20 mouse cellular contexts compared by ENCODE assay signal in genomic region chr2:119583439-119583838, GRCm38 (mm10).
"Had no signal": no experiment of that assay in that cellular context is flagged by ENCODE, and none has a peak within 500 bp of the region (broad histone marks: within the 10 kb centered on the region; RNA-seq: fewer than 3 reads in every experiment).

No protein-coding gene starts in this region.

- H3K4me2 ChIP-seq: lung, embryonic 14.5 days; midbrain, embryonic 11.5 days; neural tube, embryonic 12.5 days; neural tube, embryonic 15.5 days; stomach, embryonic 15.5 days had no signal

- DNase-seq: kidney, adult 18-20 months; kidney, adult 9 months; kidney, postnatal 14 days; layer of hippocampus, adult 9-11 months; lung, embryonic 14.5 days; midbrain, embryonic 14.5 days; retina, postnatal 1 day; right cerebral cortex, postnatal 25 days; spleen, adult 18-20 months; thymus, postnatal 36 days had no signal

- H3K27me3 ChIP-seq: megakaryocyte, embryonic 14.5 days; neural tube, embryonic 12.5 days; neural tube, embryonic 15.5 days; stomach, embryonic 15.5 days had no signal

- ATAC-seq: intestine, embryonic 16.5 days; lung, postnatal 0 days had no signal

- H3K36me3 ChIP-seq: stomach, embryonic 15.5 days had no signal

- H3K4me3 ChIP-seq: layer of hippocampus, adult 2 months; left cerebral cortex, adult 2 months; megakaryocyte, embryonic 14.5 days; neural tube, embryonic 12.5 days; neural tube, embryonic 15.5 days; stomach, embryonic 15.5 days had no signal

- H3K9me3 ChIP-seq: megakaryocyte, embryonic 14.5 days; neural tube, embryonic 12.5 days; neural tube, embryonic 15.5 days; stomach, embryonic 15.5 days had no signal

- H3K27ac ChIP-seq: layer of hippocampus, adult 2 months; left cerebral cortex, adult 2 months; macrophage; neural tube, embryonic 12.5 days; neural tube, embryonic 15.5 days; stomach, embryonic 15.5 days had no signal

- H3K9ac ChIP-seq: lung, embryonic 14.5 days; neural tube, embryonic 12.5 days; neural tube, embryonic 15.5 days; stomach, embryonic 15.5 days had no signal

- H3K4me1 ChIP-seq: megakaryocyte, embryonic 14.5 days; neural tube, embryonic 12.5 days; neural tube, embryonic 15.5 days; stomach, embryonic 15.5 days had no signal
